Mouse (Mus musculus) fibroblast of lung, adult 2 months (primary cell): ENCODE data around the gene Krtap5-1.
"Not testable (repeated sequence)": the region's sequence is repeated elsewhere in the genome, so short reads cannot be mapped to it uniquely, and the experiment has no call there.

ENCODE experiments used
- DNase-seq: peaks from one replicate; pipeline ENCODE4 v3.0.0-alpha.2; 2011; ENCODE audit warnings: low read depth

Krtap5-1 gene

GRCm38 (mm10) chr7:142296108-142296507, 810 bp downstream of the Krtap5-1 start:
- not testable (repeated sequence) for DNase-seq

- no peak for DNase-seq
Observed at GRCm38 (mm10) chr7:142295418-142295817, 1.5 kb downstream of the Krtap5-1 start.

GRCm38 (mm10) chr7:142293851-142294250, 3.1 kb downstream of the Krtap5-1 start:
- DNase-seq = not testable (repeated sequence)

GRCm38 (mm10) chr7:142285910-142286612, 10.9 kb downstream of the Krtap5-1 start:
- not testable (repeated sequence) for DNase-seq

- DNase-seq = no peak
Observed at GRCm38 (mm10) chr7:142285130-142285835, 11.6 kb downstream of the Krtap5-1 start.

- peak; percentile 70 for DNase-seq
Observed at GRCm38 (mm10) chr7:142284615-142285080, 12.3 kb downstream of the Krtap5-1 start.

GRCm38 (mm10) chr7:142284023-142284591, 12.8 kb downstream of the Krtap5-1 start:
- peak; percentile 7 for DNase-seq

GRCm38 (mm10) chr7:142282847-142283246, 14.1 kb downstream of the Krtap5-1 start:
- not testable (repeated sequence) for DNase-seq

- not testable (repeated sequence) for DNase-seq
Observed at GRCm38 (mm10) chr7:142279291-142279690, 17.6 kb downstream of the Krtap5-1 start.

GRCm38 (mm10) chr7:142278183-142278582, 18.7 kb downstream of the Krtap5-1 start:
- peak; percentile 7 for DNase-seq

- DNase-seq = not testable (repeated sequence)
Observed at GRCm38 (mm10) chr7:142274263-142274662, 22.7 kb downstream of the Krtap5-1 start, which contains the start of gene Gm4559. Gm4559 (minus strand) TSS chr7:142274363.

GRCm38 (mm10) chr7:142258254-142258653, 38.7 kb downstream of the Krtap5-1 start, which contains the start of gene Gm2431:
Gm2431 (minus strand) TSS chr7:142258354.
- DNase-seq = not testable (repeated sequence)

- peak; percentile 5 for DNase-seq
Observed at GRCm38 (mm10) chr7:142255517-142255916, 41.4 kb downstream of the Krtap5-1 start.

GRCm38 (mm10) chr7:142249824-142250223, 47.1 kb downstream of the Krtap5-1 start:
- peak; percentile 5 for DNase-seq
